Mouse (Mus musculus): Measurements from ENCODE around the gene Itga5.

DNA sequence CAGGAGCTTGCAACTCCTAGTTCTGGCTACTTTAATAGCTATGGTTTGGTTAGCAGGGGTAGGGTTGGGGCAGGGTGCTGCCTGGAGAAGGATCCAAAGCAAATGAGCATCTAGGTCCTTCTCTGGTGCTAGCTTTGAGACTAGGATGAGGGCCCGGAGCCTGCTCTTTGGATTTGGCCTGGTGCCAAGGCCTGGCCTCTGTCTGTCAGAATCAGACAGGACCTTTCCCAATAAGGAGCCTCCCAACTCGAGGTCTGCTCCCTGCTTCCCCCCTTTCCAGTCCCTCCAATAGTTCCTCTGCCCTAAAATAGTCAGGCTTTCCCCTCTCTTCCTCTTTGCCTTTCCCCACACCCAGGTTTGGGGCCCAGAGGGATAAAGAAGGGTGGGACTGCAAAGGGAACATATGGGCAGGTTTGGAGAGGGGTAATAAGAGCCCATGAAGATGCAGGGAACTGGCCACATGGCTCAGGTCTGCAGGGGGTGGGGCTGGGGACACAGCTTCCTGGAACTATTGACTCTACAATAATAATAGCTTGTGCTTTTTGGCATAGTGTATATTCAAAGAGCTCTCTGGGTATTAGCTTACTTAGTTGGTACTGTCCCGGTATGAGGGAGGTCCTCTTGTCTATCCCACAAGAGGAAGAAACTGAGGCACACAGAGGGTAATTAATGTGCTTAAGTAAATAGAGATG is 12.2 kb upstream of the Itga5 start:
- TF ChIP-seq EP300 (IDR thresholded peaks at IDR 0.05; ENCODE audit: insufficient read depth, low read depth, low read length), result no peak
- TF ChIP-seq CTCF (IDR thresholded peaks at IDR 0.05), result no peak

Measured in heart, adult 2 months (tissue).